Mouse (Mus musculus) limb, embryonic 14.5 days (tissue): ENCODE measurements around the gene Olfr657. TPM values are rescaled to one million over a fixed set of nuclear protein-coding genes. Genes with fewer than 3 reads are reported as not detected.

ENCODE experiments used
- ATAC-seq: fragments of 200-750 bp; cut with Nextera tagmentation; 2 replicates; pipeline ENCODE4 v1.8.0; 2017; ENCODE audit warnings: low read depth, moderate number of reproducible peaks, moderate TSS enrichment; ENCODE audit not compliant: low FRiP score
- DNase-seq: peaks from one replicate; pipeline ENCODE4 v3.0.0-alpha.2; 2015; ENCODE audit warnings: low spot score
- H3K27ac ChIP-seq: fragments of 300-500 bp; sonication (generic); replicated peaks from 2 replicates; pipeline ENCODE4 v1.5.1; 2014; ENCODE audit warnings: low read depth, mild to moderate bottlenecking, low read length, moderate library complexity, mixed read lengths
- H3K27me3 ChIP-seq: fragments of 300-500 bp; sonication (generic); 2 replicates; pipeline ENCODE4 v1.6.1; 2014; ENCODE audit warnings: low read length, mixed read lengths; ENCODE audit not compliant: control insufficient read depth, insufficient read depth
- H3K36me3 ChIP-seq: fragments of 300-500 bp; sonication (generic); 2 replicates; pipeline ENCODE4 v1.6.1; 2014; ENCODE audit warnings: mild to moderate bottlenecking, low read length, moderate library complexity, mixed read lengths; ENCODE audit not compliant: control insufficient read depth, insufficient read depth
- H3K4me1 ChIP-seq: fragments of 300-500 bp; sonication (generic); 2 replicates; pipeline ENCODE4 v1.6.1; 2014; ENCODE audit warnings: antibody characterized with exemption, low read length, mixed read lengths; ENCODE audit not compliant: control insufficient read depth, insufficient read depth
- H3K4me2 ChIP-seq: fragments of 300-500 bp; sonication (generic); replicated peaks from 2 replicates; pipeline ENCODE4 v1.6.1; 2014; ENCODE audit warnings: low read depth, mild to moderate bottlenecking, low read length, moderate library complexity; ENCODE audit not compliant: severe bottlenecking
- H3K4me3 ChIP-seq: fragments of 300-500 bp; sonication (generic); replicated peaks from 2 replicates; pipeline ENCODE4 v1.5.1; 2014; ENCODE audit warnings: low read length
- H3K9ac ChIP-seq: fragments of 300-500 bp; sonication (generic); 2 replicates; pipeline ENCODE4 v1.6.1; 2014; ENCODE audit warnings: mild to moderate bottlenecking, low read depth, low read length, moderate library complexity; ENCODE audit not compliant: severe bottlenecking
- H3K9me3 ChIP-seq: fragments of 300-500 bp; sonication (generic); 2 replicates; pipeline ENCODE4 v1.6.1; 2016; ENCODE audit warnings: low read length; ENCODE audit not compliant: control insufficient read depth
- POLR2A ChIP-seq: fragments of 200-500 bp; IDR thresholded peaks from 2 replicates; pipeline ENCODE4 v1.8.0; 2012; ENCODE audit warnings: inconsistent platforms, mild to moderate bottlenecking, moderate library complexity, borderline replicate concordance; ENCODE audit not compliant: insufficient read depth, insufficient read length; ENCODE audit errors: extremely low read depth
- WGBS: fragments of 180-500 bp; shearing (Covaris S2); extraction: QIAGEN DNeasy Blood & Tissue Kit; methylation state at CpG from one replicate; pipeline ENCODE4 v1.1.7; 2014; 5-methylcytosine and 5-hydroxymethylcytosine counted together
- polyA plus RNA-seq, 2 experiments: library from polyadenylated mRNA; depleted of rRNA in 1 of 2; stranded (reverse) in 1 of 2; unstranded in 1 of 2; fragments of >200 nt; fragmentation: Nextera tagmentation in 1 of 2; extraction: Ambion mirVana in 1 of 2; gene quantifications; 2 replicates each; pipeline versions ENCODE4 v1.2.1 to v1.2.3; 2012 to 2014

The Olfr657 gene
- polyA plus RNA-seq, 2 experiments: not detected

DNA sequence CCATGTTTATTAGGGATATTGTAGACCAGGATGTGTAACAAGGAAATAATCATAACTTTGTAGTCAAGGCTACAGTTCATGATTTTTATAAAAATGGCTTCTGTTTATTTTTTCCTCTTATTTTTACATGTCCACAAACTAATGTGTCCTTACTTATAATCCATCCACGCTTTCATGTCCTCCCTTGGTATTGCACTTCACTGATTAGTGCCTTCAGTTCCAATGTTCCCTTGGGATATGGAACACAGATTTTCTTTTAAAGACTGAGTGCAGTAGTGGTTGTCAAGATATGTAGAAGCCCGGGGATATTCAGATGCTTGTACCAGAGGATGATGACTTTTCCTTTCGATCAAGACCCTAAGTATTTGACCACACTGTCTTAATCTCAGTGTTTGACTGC lies 41.9 kb downstream of the Olfr657 start, which contains the start of gene Olfr659:
Gene Olfr659, plus strand, starts transcription at position 301 of the 400 bp plus-strand sequence.
- Histone ChIP-seq H3K4me3 (no peak within 1 kb of the TSS), H3K27ac (no peak within 1 kb of the TSS), H3K4me2 (no peak within 1 kb of the TSS), H3K27me3 (no peaks in the 10 kb centered on the region), H3K9ac (no peak within 1 kb of the TSS), H3K9me3 (no peaks in the 10 kb centered on the region), H3K36me3 (no peaks in the 10 kb centered on the region), H3K4me1 (no peaks in the 10 kb centered on the region)
- ATAC-seq: no peak
- no peak for DNase-seq
- 89% methylated on average over 3 of the region's 3 CpGs for WGBS
- no peak for TF ChIP-seq POLR2A

- no peak for TF ChIP-seq POLR2A
- 90% methylated on average over 2 of the region's 2 CpGs for WGBS
- Histone ChIP-seq H3K9me3 (no peaks in the 10 kb centered on the region), H3K4me3 (no peak within 1 kb of the TSS), H3K36me3 (no peaks in the 10 kb centered on the region), H3K9ac (no peak within 1 kb of the TSS), H3K27ac (no peak within 1 kb of the TSS), H3K4me2 (no peak within 1 kb of the TSS), H3K4me1 (no peaks in the 10 kb centered on the region), H3K27me3 (no peaks in the 10 kb centered on the region)
- no peak for DNase-seq
- no peak for ATAC-seq
Observed at GRCm38 (mm10) chr7:104686201-104686600, 61.6 kb downstream of the Olfr657 start, which contains the start of gene Olfr661. Olfr661 (plus strand) TSS chr7:104686501.

Other genes with a start within 250 kb of the Olfr657 start
- 0.24 TPM in 1 of 2 replicates, not detected in the other for gene Trim30c, start 224.0 kb upstream of the Olfr657 start, polyA plus RNA-seq (2012; rRNA removed)
- gene Trim30c, start 224.0 kb upstream of the Olfr657 start, polyA plus RNA-seq (2014; fragmentation: Nextera tagmentation; extraction: Ambion mirVana): 0.14 and 0.30 TPM in 2 replicates
- gene Trim30a, start 159.6 kb upstream of the Olfr657 start, polyA plus RNA-seq (2012; rRNA removed): 1.2 and 1.4 TPM in 2 replicates
- gene Trim30a, start 159.6 kb upstream of the Olfr657 start, polyA plus RNA-seq (2014; fragmentation: Nextera tagmentation; extraction: Ambion mirVana): 1.3 and 1.9 TPM in 2 replicates
- gene Trim30d, start 116.9 kb upstream of the Olfr657 start, polyA plus RNA-seq (2012; rRNA removed): 0.36 and 0.40 TPM in 2 replicates
- gene Trim30d, start 116.9 kb upstream of the Olfr657 start, polyA plus RNA-seq (2014; fragmentation: Nextera tagmentation; extraction: Ambion mirVana): 0.36 and 0.50 TPM in 2 replicates
- gene Olfr651, start 74.7 kb upstream of the Olfr657 start, polyA plus RNA-seq (2012; rRNA removed): not detected in 2 replicates
- not detected in 2 replicates for gene Olfr651, start 74.7 kb upstream of the Olfr657 start, polyA plus RNA-seq (2014; fragmentation: Nextera tagmentation; extraction: Ambion mirVana)
- gene Olfr652, start 63.9 kb upstream of the Olfr657 start, polyA plus RNA-seq (2012; rRNA removed): not detected in 2 replicates
- gene Olfr652, start 63.9 kb upstream of the Olfr657 start, polyA plus RNA-seq (2014; fragmentation: Nextera tagmentation; extraction: Ambion mirVana): not detected in 2 replicates
- not detected in 2 replicates for gene Olfr653, start 47.5 kb upstream of the Olfr657 start, polyA plus RNA-seq (2012; rRNA removed)
- not detected in 2 replicates for gene Olfr653, start 47.5 kb upstream of the Olfr657 start, polyA plus RNA-seq (2014; fragmentation: Nextera tagmentation; extraction: Ambion mirVana)
- gene Olfr654, start 37.8 kb upstream of the Olfr657 start, polyA plus RNA-seq (2012; rRNA removed): not detected in 2 replicates
- not detected in 2 replicates for gene Olfr654, start 37.8 kb upstream of the Olfr657 start, polyA plus RNA-seq (2014; fragmentation: Nextera tagmentation; extraction: Ambion mirVana)
- gene Olfr655, start 23.0 kb upstream of the Olfr657 start, polyA plus RNA-seq (2012; rRNA removed): not detected in 2 replicates
- not detected in 2 replicates for gene Olfr655, start 23.0 kb upstream of the Olfr657 start, polyA plus RNA-seq (2014; fragmentation: Nextera tagmentation; extraction: Ambion mirVana)
- not detected in 2 replicates for gene Olfr656, start 10.8 kb upstream of the Olfr657 start, polyA plus RNA-seq (2012; rRNA removed)
- gene Olfr656, start 10.8 kb upstream of the Olfr657 start, polyA plus RNA-seq (2014; fragmentation: Nextera tagmentation; extraction: Ambion mirVana): not detected in 2 replicates
- gene Olfr658, start 22.5 kb downstream of the Olfr657 start, polyA plus RNA-seq (2012; rRNA removed): 0.01 TPM in 1 of 2 replicates, not detected in the other
- gene Olfr658, start 22.5 kb downstream of the Olfr657 start, polyA plus RNA-seq (2014; fragmentation: Nextera tagmentation; extraction: Ambion mirVana): not detected in 2 replicates
- not detected in 2 replicates for gene Olfr659, start 42.0 kb downstream of the Olfr657 start, polyA plus RNA-seq (2012; rRNA removed)
- not detected in 2 replicates for gene Olfr659, start 42.0 kb downstream of the Olfr657 start, polyA plus RNA-seq (2014; fragmentation: Nextera tagmentation; extraction: Ambion mirVana)
- not detected in 2 replicates for gene Olfr661, start 61.7 kb downstream of the Olfr657 start, polyA plus RNA-seq (2012; rRNA removed)
- not detected in 2 replicates for gene Olfr661, start 61.7 kb downstream of the Olfr657 start, polyA plus RNA-seq (2014; fragmentation: Nextera tagmentation; extraction: Ambion mirVana)
- gene Usp17le, start 152.7 kb downstream of the Olfr657 start, polyA plus RNA-seq (2012; rRNA removed): not detected in 2 replicates
- gene Usp17le, start 152.7 kb downstream of the Olfr657 start, polyA plus RNA-seq (2014; fragmentation: Nextera tagmentation; extraction: Ambion mirVana): not detected in 2 replicates
- gene Usp17lb, start 217.8 kb downstream of the Olfr657 start, polyA plus RNA-seq (2012; rRNA removed): not detected in 2 replicates
- gene Usp17lb, start 217.8 kb downstream of the Olfr657 start, polyA plus RNA-seq (2014; fragmentation: Nextera tagmentation; extraction: Ambion mirVana): not detected in 2 replicates
- not detected in 2 replicates for gene Usp17la, start 232.2 kb downstream of the Olfr657 start, polyA plus RNA-seq (2012; rRNA removed)
- not detected in 2 replicates for gene Usp17la, start 232.2 kb downstream of the Olfr657 start, polyA plus RNA-seq (2014; fragmentation: Nextera tagmentation; extraction: Ambion mirVana)